Mouse (Mus musculus) lung, postnatal 14 days (tissue): Measurements from ENCODE around the gene Npnt.
A peak's percentile ranks its signal among the peaks of the same experiment; 100 is the strongest.

Experiments
- DNase-seq: peaks from one replicate; pipeline ENCODE4 v3.0.0; 2021

The Npnt gene

DNA sequence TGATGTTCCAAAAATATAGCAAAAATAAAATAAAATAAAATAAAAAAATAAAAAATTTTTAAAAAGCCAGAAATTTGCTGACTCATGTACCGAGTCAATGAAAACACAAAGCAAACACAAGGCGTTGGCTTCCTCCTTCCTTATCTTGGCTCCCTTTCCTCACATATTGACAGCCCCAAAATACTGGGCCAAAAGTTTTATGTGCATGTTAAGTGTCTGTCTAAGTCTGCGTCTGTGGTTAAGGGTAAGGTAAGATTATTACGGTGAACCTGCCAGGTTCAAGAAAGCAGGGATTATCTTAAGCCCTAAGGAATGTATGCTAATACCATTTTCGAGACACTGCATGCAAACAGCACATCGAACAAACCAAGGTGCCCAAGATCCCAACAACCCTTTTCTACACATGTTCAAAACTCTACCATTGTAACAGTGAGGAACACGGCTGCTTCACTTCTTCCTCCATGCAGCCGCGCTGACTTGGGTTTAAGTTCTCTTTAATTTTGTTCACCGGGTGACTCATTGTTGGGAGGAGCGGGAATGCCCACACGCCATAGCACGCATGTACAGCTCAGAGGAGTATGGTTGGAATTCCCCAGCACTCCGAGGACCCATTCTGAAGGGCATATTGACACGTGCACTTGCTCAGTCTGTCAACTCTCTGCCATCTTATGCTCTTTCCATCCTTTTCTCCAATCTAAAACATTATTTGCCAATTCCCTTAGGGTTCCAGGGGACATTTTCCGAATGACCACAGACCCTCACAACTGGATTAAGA, 62.8 kb downstream of the Npnt start:
- DNase-seq = no peak

- DNase-seq = no peak
Observed at GRCm38 (mm10) chr3:132886419-132887050, 63.6 kb downstream of the Npnt start.

DNA sequence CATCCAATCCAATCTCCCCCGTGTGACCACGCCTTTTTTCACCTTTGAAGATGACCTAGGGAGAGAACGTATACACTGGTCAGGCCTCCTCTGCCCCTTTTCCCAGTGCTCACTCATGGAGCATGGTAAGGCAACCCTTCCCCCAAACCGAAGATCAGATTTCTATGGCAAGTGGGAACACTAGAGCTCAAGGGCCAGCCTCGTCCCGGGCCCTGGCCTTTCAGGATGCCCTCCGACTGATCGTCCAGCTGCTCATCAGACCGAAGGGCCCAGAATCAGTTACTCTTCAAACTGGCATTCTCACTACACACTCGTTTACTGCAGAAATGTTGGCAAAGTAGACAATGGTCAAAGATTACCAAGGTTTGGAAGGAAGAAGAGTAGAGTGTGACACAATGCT, 65.6 kb downstream of the Npnt start:
- no peak for DNase-seq

GRCm38 (mm10) chr3:132883256-132883655, 66.8 kb downstream of the Npnt start:
- DNase-seq = no peak

GRCm38 (mm10) chr3:132880826-132881225, 69.3 kb downstream of the Npnt start:
- DNase-seq = peak; percentile 38

GRCm38 (mm10) chr3:132880361-132880760, 69.7 kb downstream of the Npnt start:
- DNase-seq = no peak

DNA sequence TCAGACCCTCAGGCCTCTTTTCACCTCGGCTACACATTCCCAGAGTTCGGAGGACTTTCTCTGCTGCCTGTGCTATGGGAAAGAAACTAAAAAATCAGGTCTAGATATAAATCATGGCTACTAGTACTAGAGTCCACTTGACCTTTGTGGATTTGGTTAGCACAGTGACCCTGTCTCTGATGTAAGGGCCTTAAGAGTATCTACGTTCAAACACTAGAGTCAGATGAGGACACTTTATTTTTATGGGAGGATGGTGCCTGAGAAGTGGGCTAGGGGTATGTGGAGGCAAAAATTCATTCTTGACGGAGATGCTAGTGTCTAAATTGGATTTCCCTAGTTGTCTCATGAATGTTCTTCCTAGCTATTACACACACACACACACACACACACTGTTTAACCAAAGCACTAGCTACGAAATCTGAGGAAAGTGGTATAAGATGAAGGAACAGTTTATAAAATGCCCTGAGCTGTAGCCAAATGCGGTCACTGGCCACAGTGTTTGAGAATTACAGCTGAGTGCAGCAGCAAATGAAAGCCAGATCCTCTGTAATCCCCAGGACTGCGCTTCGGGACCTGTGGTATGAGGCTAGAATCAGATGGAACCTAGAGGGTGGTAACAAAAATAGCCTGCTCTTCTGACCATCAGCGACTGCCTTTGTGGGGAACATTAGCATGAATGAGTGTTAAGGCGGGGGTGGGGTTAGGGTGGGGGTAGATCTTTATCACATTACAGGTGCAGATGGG, 73.0 kb downstream of the Npnt start:
- no peak for DNase-seq

DNA sequence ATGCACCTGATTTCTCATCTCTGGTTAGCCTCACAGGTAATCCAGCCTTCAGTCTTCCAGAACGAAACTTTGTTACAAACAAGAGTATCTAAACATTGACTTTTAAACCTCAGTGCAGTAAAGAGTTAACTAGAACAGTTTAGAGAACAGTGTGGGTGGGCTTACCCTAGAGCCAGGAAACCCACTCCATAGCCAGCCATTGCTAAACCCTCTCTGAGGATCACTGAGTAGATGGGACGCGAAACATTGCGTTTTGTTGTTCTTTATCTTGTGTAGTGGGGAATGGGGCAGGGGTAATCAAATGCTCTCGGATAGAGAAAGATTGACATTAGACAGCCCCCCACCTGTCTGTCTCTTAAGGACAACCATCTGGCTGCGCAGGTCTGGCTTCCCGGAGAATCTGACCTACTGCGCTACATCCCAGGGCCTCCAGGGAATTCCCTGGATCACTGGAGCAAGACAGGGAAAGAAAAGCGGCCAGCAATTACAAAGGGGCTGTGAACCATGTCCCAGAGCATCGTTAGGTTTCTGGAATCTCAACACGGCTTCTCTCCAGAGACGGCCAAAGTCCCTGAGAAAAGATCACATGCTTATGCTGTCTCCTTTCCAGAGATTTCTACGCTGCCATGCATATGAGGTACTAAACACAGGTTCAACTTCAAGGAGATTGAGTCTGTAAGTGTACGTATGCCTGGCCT, 73.9 kb downstream of the Npnt start:
- DNase-seq = no peak

DNA sequence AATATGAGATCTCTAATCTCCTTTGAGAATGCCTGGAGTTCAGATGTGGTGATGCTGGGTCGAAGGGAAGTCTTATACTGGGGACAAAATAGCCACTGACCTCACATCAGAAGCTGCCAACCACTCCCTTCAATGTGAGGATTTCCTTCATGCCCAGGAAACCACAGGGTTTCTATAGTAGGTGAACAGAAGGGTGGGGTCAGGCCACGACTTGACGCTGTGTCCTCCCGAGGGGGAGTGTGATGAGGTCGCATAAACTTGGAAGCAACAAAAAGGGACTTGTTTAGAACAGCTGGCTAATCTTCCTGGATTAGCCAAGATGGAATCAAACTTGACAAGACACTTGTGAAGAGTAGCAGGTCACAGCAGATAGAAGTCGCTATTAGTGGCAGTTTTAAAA, 76.8 kb downstream of the Npnt start:
- DNase-seq = no peak

DNA sequence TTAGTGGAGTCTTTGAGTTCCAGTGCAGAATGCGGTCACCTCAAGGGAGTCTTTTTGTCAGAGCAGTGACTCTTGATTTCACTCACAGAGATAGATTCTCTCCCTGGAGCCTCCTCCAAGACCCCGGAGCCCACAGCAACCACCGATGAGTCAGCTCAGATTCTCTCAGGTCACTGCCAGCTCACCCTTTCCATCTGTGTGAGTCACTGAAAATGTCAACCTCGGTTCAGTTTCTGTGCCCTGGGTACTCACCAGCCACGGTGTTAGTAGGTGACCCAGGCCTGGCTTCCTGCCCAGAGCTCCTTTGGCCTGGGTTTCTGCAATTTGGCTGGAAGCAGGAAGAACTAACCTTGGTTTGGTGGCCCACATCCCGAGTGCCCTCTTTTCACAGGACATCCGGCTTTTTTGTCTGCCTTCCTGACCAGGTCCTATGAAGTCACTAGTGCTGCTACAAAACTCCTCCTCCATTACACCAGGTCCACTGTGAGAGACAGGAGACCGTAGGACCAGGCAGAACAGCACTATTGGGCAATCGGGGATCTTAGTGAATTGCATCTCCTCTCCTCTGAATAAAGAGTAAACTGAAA, 78.7 kb downstream of the Npnt start:
- DNase-seq = peak; percentile 45

GRCm38 (mm10) chr3:132870079-132870478, 80.0 kb downstream of the Npnt start:
- DNase-seq = no peak

DNA sequence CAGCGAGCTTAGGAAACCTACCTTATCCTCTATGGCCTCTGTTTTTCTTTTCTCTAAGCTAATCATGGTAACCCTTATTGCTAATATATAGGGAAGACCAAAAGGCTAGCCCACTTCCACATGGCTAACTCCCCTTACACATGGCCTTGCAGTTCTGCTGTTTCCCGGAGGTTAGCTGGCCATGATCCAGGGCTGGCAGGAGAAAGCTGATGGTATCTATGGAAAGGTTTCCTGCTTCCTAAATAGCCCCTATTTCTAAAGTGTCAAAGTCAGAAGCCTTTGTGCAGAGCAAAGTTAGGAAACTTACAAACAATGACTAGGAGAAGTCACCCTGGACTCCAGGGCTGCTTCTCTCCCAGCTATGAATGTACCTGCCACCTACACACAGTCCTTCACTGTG, 81.3 kb downstream of the Npnt start:
- DNase-seq = peak; percentile 51

- DNase-seq = no peak
Observed at GRCm38 (mm10) chr3:132866984-132867383, 83.1 kb downstream of the Npnt start.

DNA sequence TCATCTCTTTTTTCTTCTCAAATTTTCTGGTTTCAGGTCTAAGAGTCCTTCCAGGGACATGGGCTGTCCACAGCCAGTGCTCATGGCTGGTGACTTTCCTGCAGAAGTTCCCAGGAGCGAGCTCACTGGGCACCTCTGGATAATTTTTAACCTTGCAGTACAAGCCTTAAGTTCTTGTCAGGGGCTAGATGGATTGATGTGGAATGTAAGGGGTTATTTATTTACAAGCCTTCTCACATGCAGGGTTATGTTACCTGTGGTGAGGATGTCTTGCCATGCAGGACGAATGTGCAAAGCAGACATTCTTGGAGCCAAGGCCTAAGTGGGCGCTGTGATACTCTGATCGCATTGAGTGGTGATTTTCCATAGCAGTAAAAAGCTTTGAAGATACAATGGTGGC, 84.5 kb downstream of the Npnt start:
- no peak for DNase-seq

GRCm38 (mm10) chr3:132864986-132865385, 85.1 kb downstream of the Npnt start:
- DNase-seq = no peak

GRCm38 (mm10) chr3:132864329-132864919, 85.7 kb downstream of the Npnt start:
- no peak for DNase-seq

GRCm38 (mm10) chr3:132863843-132864242, 86.2 kb downstream of the Npnt start:
- no peak for DNase-seq

DNA sequence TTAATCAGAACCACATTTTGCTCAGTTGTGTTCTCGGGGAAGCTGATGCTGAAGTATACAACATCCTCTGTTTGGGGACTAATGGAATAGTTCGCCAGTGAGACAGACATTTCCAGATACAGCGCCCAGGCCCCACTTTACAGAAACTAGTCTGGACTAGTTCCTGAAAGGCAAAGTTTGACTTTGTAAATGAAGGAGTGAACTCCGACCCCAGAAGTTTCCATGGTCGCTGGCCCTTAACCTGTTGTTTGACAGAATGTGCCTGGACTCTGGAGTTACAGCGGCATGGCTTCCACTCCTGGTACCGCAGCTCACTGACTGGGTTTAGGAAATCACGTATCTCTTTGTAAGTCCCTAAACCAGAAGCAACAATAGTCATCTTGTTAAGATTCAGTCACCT, 89.3 kb downstream of the Npnt start:
- no peak for DNase-seq

DNA sequence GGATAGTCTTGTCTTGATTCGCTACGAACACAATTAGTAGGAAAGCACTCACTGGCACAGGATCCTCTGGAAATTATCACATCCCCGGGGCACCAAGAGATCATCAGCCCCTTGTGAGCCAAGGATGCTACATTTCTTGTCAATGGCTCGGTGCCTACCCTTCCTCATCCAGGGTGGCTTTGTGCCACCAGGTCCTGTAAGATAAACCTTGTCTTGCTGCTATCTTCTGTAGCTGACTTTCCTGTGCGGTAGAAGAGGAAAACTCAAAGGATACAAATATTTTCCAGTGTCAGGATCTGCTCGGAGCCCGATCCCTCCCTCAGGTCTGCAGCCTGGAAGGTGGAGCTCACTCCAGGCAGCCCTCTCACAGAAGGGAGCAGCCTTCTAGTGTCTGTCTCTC, 90.5 kb downstream of the Npnt start:
- DNase-seq = no peak

DNA sequence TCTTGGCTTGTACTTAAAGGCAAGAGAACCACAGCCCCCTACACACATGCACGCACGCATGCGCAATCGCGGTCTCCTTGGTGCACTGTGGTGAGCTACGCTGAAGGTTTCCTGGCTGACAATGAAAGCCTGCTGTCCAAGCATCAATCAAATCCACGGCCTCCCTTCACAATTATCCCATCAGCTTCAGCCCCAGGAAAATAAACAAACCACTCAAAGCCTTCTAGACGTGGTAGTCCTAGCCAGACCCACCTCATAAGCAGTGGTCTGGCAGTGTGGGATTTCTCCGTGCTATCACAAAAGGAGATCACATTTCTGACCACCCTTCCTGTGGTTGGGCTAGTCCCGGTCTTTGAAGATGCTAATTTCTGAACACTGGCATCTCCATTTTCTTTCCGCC, 91.2 kb downstream of the Npnt start:
- DNase-seq = peak; percentile 28

DNA sequence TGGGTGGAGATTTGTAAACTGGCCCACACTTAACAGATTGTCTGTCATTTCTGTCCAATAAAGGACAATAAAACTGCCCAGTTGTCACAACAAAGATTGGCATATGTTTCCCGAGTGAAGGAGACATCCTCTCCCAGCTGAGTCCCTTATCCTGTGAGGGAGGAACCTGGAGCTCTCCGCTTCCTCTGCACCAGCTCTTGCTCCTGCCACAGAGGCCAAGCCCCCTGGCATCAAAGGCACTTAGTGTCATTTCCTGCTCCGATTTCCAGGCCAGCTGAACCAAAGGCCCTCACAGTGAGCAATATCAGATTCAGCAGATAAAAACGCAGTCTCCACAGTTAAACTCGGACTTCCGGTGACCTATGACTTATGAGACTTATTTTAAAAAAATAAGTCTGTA, 93.4 kb downstream of the Npnt start:
- DNase-seq = no peak

DNA sequence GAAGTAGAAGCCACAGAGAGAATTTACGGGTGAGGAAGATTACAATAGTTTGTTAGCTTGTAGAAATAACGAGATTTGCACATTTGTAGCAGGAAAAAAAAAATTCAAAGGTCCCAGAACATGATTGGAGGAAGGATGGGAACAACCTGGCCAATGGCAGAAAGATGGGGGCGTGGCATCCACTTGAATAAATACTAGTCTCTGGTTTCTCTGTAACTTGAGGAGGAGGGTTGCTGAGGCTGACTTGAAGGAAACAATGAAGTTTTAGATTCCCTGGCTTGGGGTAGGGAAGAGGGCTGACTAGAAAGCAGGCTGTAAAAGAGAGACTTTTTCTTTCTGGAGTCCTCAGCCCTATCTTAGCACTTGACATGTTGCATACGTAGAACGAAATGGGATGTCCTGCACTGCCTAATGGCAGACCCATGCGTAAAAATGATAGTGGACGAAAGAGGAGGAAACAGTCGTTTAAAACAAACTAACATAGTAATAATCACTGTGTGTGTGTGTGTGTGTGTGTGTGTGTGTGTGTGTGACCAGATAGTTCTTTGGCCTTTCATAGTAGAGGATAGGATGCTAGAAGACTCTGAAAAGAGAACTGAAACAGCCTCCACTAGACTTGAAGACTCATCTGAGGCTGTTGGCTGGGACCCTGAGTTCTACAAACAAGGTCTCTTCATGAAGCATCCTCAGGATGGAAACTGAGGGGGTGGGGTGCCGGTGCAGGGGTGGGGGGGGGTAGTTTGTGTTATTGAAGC, 94.5 kb downstream of the Npnt start:
- no peak for DNase-seq
